Mouse (Mus musculus) spleen, adult 2 months (tissue): ENCODE measurements around the gene Mettl17.
"Not testable (repeated sequence)": the region's sequence is repeated elsewhere in the genome, so short reads cannot be mapped to it uniquely, and the experiment has no call there.

ENCODE experiments used
- CTCF ChIP-seq: fragments of 200-500 bp; IDR thresholded peaks from 2 replicates; pipeline ENCODE4 v1.5.1; 2011; ENCODE audit warnings: mild to moderate bottlenecking, inconsistent platforms; ENCODE audit not compliant: insufficient read depth, insufficient read length, insufficient replicate concordance; ENCODE audit errors: extremely low read depth
- POLR2A ChIP-seq: fragments of 200-500 bp; IDR thresholded peaks from 2 replicates; pipeline ENCODE4 v1.6.1; 2011; ENCODE audit warnings: low read depth, low read length, inconsistent platforms

- TF ChIP-seq CTCF, POLR2A: not testable (repeated sequence)
These were observed 46.2 kb upstream of the Mettl17 start for GRCm38 (mm10) chr14:51838480-51838879.
